Mouse (Mus musculus): ENCODE results near the gene Gbf1. TPM values are rescaled to one million over a fixed set of nuclear protein-coding genes. Genes with fewer than 3 reads are reported as not detected.
"Not testable (repeated sequence)": the region's sequence is repeated elsewhere in the genome, so short reads cannot be mapped to it uniquely, and the experiment has no call there.

Gbf1 gene
- polyA plus RNA-seq, 1 experiment from 2014 or later = 71.1 TPM

GRCm38 (mm10) chr19:46198891-46199290 is 46.6 kb downstream of the Gbf1 start:
- no peaks in the 10 kb centered on the region for H3K27me3 ChIP-seq
- no peak for ATAC-seq (ENCODE audit: low FRiP score, low read depth)
- no peak overlapping the region for H3K27ac ChIP-seq (replicated peaks)
- 86% methylated on average over 5 of the region's 5 CpGs for WGBS
- no peak overlapping the region for H3K4me2 ChIP-seq
- no peaks in the 10 kb centered on the region for H3K4me1 ChIP-seq (replicated peaks)
- H3K36me3 ChIP-seq = no peaks in the 10 kb centered on the region
- H3K4me3 ChIP-seq = no peak overlapping the region
- H3K9ac ChIP-seq = no peak overlapping the region
- H3K9me3 ChIP-seq = no peaks in the 10 kb centered on the region

- no peaks in the 10 kb centered on the region for H3K4me1 ChIP-seq (replicated peaks)
- WGBS = 92% methylated on average over 6 of the region's 6 CpGs
- no peaks in the 10 kb centered on the region for H3K36me3 ChIP-seq
- no peak overlapping the region for H3K9ac ChIP-seq
- no peak overlapping the region for H3K27ac ChIP-seq (replicated peaks)
- H3K27me3 ChIP-seq = no peaks in the 10 kb centered on the region
- no peak overlapping the region for H3K4me2 ChIP-seq
- no peak for ATAC-seq (ENCODE audit: low FRiP score, low read depth)
- H3K9me3 ChIP-seq = no peaks in the 10 kb centered on the region
- H3K4me3 ChIP-seq = no peak overlapping the region
Observed at GRCm38 (mm10) chr19:46204166-46204565, 51.9 kb downstream of the Gbf1 start.

GRCm38 (mm10) chr19:46205680-46206079 is 53.4 kb downstream of the Gbf1 start:
- ATAC-seq (ENCODE audit: low FRiP score, low read depth) = no peak
- no peak overlapping the region for H3K9ac ChIP-seq
- H3K4me1 ChIP-seq (replicated peaks) = no peaks in the 10 kb centered on the region
- H3K36me3 ChIP-seq = no peaks in the 10 kb centered on the region
- no peak overlapping the region for H3K27ac ChIP-seq (replicated peaks)
- no peaks in the 10 kb centered on the region for H3K27me3 ChIP-seq
- no peaks in the 10 kb centered on the region for H3K9me3 ChIP-seq
- WGBS = 92% methylated on average over 6 of the region's 6 CpGs
- H3K4me3 ChIP-seq = no peak overlapping the region
- H3K4me2 ChIP-seq = no peak overlapping the region

GRCm38 (mm10) chr19:46210951-46211350 is 58.6 kb downstream of the Gbf1 start:
- Histone ChIP-seq H3K4me2 (no peak overlapping the region), H3K27ac (replicated peaks) (no peak overlapping the region), H3K9me3 (no peaks in the 10 kb centered on the region), H3K4me3 (no peak overlapping the region), H3K36me3 (no peaks in the 10 kb centered on the region), H3K9ac (no peak overlapping the region), H3K27me3 (no peaks in the 10 kb centered on the region), H3K4me1 (replicated peaks) (0 out of 2 replicates have a peak, but pooled peaks cover 4% of the 10 kb centered on the region)
- no peak for ATAC-seq (ENCODE audit: low FRiP score, low read depth)

- no peaks in the 10 kb centered on the region for H3K27me3 ChIP-seq
- H3K9me3 ChIP-seq = no peaks in the 10 kb centered on the region
- 76% methylated on average over 5 of the region's 5 CpGs for WGBS
- no peak overlapping the region for H3K27ac ChIP-seq (replicated peaks)
- no peak for ATAC-seq (ENCODE audit: low FRiP score, low read depth)
- H3K9ac ChIP-seq = no peak overlapping the region
- 0 out of 2 replicates have a peak, but pooled peaks cover 4% of the 10 kb centered on the region for H3K4me1 ChIP-seq (replicated peaks)
- H3K4me3 ChIP-seq = no peak overlapping the region
- H3K4me2 ChIP-seq = no peak overlapping the region
- no peaks in the 10 kb centered on the region for H3K36me3 ChIP-seq
Observed at GRCm38 (mm10) chr19:46214541-46214940, 62.2 kb downstream of the Gbf1 start.

- H3K4me2 ChIP-seq = no peak overlapping the region
- 0 out of 2 replicates have a peak, but pooled peaks cover 4% of the 10 kb centered on the region for H3K4me1 ChIP-seq (replicated peaks)
- WGBS = 44% methylated on average over 3 of the region's 3 CpGs
- no peaks in the 10 kb centered on the region for H3K9me3 ChIP-seq
- H3K27ac ChIP-seq (replicated peaks) = no peak overlapping the region
- H3K4me3 ChIP-seq = no peak overlapping the region
- H3K36me3 ChIP-seq = no peaks in the 10 kb centered on the region
- no peak overlapping the region for H3K9ac ChIP-seq
- H3K27me3 ChIP-seq = no peaks in the 10 kb centered on the region
- ATAC-seq (ENCODE audit: low FRiP score, low read depth) = no peak
Observed at GRCm38 (mm10) chr19:46215401-46215800, 63.1 kb downstream of the Gbf1 start.

- no peak overlapping the region for H3K4me3 ChIP-seq
- no peak overlapping the region for H3K4me2 ChIP-seq
- 73% methylated on average over 1 of the region's 1 CpGs for WGBS
- no peaks in the 10 kb centered on the region for H3K27me3 ChIP-seq
- H3K9me3 ChIP-seq = no peaks in the 10 kb centered on the region
- H3K4me1 ChIP-seq (replicated peaks) = 0 out of 2 replicates have a peak, but pooled peaks cover 4% of the 10 kb centered on the region
- ATAC-seq (ENCODE audit: low FRiP score, low read depth) = no peak
- H3K9ac ChIP-seq = no peak overlapping the region
- no peak overlapping the region for H3K27ac ChIP-seq (replicated peaks)
- H3K36me3 ChIP-seq = no peaks in the 10 kb centered on the region
Observed at GRCm38 (mm10) chr19:46216716-46217115, 64.4 kb downstream of the Gbf1 start.

GRCm38 (mm10) chr19:46217347-46217746 is 65.0 kb downstream of the Gbf1 start:
- not testable (repeated sequence) for H3K27ac ChIP-seq (replicated peaks); H3K4me1 ChIP-seq (replicated peaks); H3K4me2 ChIP-seq; ATAC-seq (ENCODE audit: low FRiP score, low read depth); H3K9me3 ChIP-seq; H3K36me3 ChIP-seq; H3K9ac ChIP-seq; H3K27me3 ChIP-seq; H3K4me3 ChIP-seq

GRCm38 (mm10) chr19:46220116-46220515 is 67.8 kb downstream of the Gbf1 start:
- H3K4me3 ChIP-seq = no peak overlapping the region
- H3K4me2 ChIP-seq = no peak overlapping the region
- no peak for ATAC-seq (ENCODE audit: low FRiP score, low read depth)
- no peaks in the 10 kb centered on the region for H3K9me3 ChIP-seq
- 63% methylated on average over 5 of the region's 5 CpGs for WGBS
- 0 out of 2 replicates have a peak, but pooled peaks cover 4% of the 10 kb centered on the region for H3K4me1 ChIP-seq (replicated peaks)
- no peaks in the 10 kb centered on the region for H3K36me3 ChIP-seq
- no peaks in the 10 kb centered on the region for H3K27me3 ChIP-seq
- H3K9ac ChIP-seq = no peak overlapping the region
- H3K27ac ChIP-seq (replicated peaks) = no peak overlapping the region

- Histone ChIP-seq H3K36me3 (no peaks in the 10 kb centered on the region), H3K4me2 (no peak overlapping the region), H3K9me3 (no peaks in the 10 kb centered on the region), H3K27ac (replicated peaks) (no peak overlapping the region), H3K27me3 (no peaks in the 10 kb centered on the region), H3K9ac (no peak overlapping the region), H3K4me3 (no peak overlapping the region), H3K4me1 (replicated peaks) (0 out of 2 replicates have a peak, but pooled peaks cover 4% of the 10 kb centered on the region)
- 79% methylated on average over 4 of the region's 4 CpGs for WGBS
- no peak for ATAC-seq (ENCODE audit: low FRiP score, low read depth)
Observed at GRCm38 (mm10) chr19:46223118-46223517, 70.8 kb downstream of the Gbf1 start.

GRCm38 (mm10) chr19:46224882-46225281 is 72.6 kb downstream of the Gbf1 start:
- H3K36me3 ChIP-seq = no peaks in the 10 kb centered on the region
- H3K4me1 ChIP-seq (replicated peaks) = 0 out of 2 replicates have a peak, but pooled peaks cover 4% of the 10 kb centered on the region
- no peaks in the 10 kb centered on the region for H3K9me3 ChIP-seq
- H3K4me2 ChIP-seq = no peak overlapping the region
- WGBS = 93% methylated on average over 2 of the region's 2 CpGs
- no peak overlapping the region for H3K27ac ChIP-seq (replicated peaks)
- H3K27me3 ChIP-seq = no peaks in the 10 kb centered on the region
- no peak for ATAC-seq (ENCODE audit: low FRiP score, low read depth)
- no peak overlapping the region for H3K4me3 ChIP-seq
- H3K9ac ChIP-seq = no peak overlapping the region

- no peak overlapping the region for H3K4me2 ChIP-seq
- no peaks in the 10 kb centered on the region for H3K9me3 ChIP-seq
- no peak for ATAC-seq (ENCODE audit: low FRiP score, low read depth)
- no peak overlapping the region for H3K4me3 ChIP-seq
- H3K27ac ChIP-seq (replicated peaks) = no peak overlapping the region
- H3K4me1 ChIP-seq (replicated peaks) = 0 out of 2 replicates have a peak, but pooled peaks cover 4% of the 10 kb centered on the region
- no peak overlapping the region for H3K9ac ChIP-seq
- H3K36me3 ChIP-seq = no peaks in the 10 kb centered on the region
- H3K27me3 ChIP-seq = no peaks in the 10 kb centered on the region
- WGBS = 60% methylated on average over 4 of the region's 4 CpGs
Observed at GRCm38 (mm10) chr19:46225506-46225905, 73.2 kb downstream of the Gbf1 start.

GRCm38 (mm10) chr19:46226295-46226694 is 74.0 kb downstream of the Gbf1 start:
- Histone ChIP-seq H3K4me3 (no peak overlapping the region), H3K36me3 (no peaks in the 10 kb centered on the region), H3K27ac (replicated peaks) (no peak overlapping the region), H3K4me2 (no peak overlapping the region), H3K4me1 (replicated peaks) (0 out of 2 replicates have a peak, but pooled peaks cover 4% of the 10 kb centered on the region), H3K9me3 (no peaks in the 10 kb centered on the region), H3K27me3 (no peaks in the 10 kb centered on the region), H3K9ac (no peak overlapping the region)
- 94% methylated on average over 3 of the region's 3 CpGs for WGBS
- no peak for ATAC-seq (ENCODE audit: low FRiP score, low read depth)
